Mouse (Mus musculus) c-Kit-positive CD71-positive TER-119-negative erythroid progenitor cells, embryonic 14.5 days (primary cell): Measurements from ENCODE around the gene Trappc13.
A peak's percentile ranks its signal among the peaks of the same experiment; 100 is the strongest.
"Not testable (repeated sequence)": the region's sequence is repeated elsewhere in the genome, so short reads cannot be mapped to it uniquely, and the experiment has no call there.

ENCODE experiments used
- DNase-seq: peaks from one replicate; pipeline ENCODE4 v3.0.0-alpha.2; 2013; ENCODE audit warnings: low read depth

Trappc13 gene

DNA sequence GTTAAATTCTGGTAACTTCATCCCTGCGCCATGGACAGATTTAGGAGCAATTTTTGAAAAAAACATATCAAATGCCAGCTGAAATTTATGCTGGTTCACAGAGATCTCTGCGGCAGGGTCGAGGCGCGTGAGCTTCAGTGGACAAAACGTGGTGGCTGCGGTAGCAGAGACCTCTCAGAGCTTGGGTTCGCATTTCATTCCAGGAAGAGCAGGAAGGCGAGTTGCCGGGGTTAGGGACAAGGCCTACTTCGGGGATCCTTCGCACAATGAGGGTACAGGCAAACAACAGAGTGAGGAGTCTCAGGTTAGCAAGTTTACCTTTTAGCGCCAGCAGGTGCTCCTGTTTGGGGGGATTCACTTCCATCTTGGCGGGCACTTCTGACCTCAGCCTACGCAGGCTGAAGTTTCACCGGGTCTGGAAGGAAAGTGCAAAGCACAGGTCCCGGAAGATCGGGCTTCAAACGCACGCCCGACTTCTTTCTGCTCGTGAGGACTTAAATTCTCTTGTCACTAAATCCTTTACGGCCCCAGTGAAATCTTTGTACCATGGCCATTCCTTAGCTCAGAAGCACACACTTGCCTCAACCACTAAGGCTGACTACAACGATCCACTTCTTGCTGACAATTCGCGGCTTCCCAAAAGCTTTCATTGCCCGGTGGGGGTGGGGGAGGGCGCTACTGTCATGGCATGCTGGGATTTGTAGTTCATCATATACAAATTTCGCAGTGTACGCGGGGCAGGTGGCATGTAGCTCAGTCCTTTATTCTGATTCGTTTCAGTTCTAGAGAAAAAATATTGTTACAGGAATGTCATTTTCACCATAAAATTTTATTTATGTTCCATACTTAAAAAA lies at the start of gene Trappc13:
TSS of gene Trappc13 (minus strand) at position 674 of the 854 bp plus-strand sequence.
- DNase-seq = peak; percentile 81

DNA sequence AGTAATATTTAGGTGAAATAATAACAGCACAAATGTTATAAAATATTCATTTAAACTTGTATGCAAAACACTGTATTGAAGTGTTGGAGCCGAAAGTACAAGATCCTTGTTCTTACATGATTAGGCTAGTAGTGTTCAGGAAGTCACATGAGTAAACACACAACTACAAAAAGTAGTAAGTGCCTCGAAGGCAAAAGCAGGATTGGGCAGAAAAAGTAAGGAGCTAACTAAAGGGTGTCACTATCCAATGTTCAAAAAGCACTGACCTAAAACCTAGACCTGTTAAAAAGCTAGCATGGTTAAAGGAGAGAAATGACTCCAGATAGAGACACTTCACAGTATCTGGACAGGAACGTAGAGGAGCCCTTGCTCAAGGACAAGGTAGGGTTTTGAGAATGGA lies 49.2 kb upstream of the Trappc13 start:
- DNase-seq = peak; percentile 16

DNA sequence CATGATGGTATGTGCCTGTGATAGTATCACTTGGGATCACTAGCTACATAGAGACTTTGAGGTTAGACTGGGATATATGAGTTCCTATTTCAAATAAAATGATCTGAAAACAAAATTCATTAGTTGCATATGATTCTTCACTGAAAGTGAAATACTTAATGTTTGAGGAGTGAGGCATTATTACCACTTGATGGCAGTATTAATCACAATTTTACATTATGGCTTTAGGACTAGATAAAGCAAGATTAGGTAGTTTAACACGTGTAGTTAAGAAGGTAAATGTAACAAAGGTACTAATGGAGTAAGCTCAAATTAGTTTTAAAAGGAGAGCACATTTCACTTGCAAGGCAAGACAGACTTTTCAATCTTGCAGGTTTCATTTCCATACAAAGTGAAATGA lies 26.0 kb upstream of the Trappc13 start:
- no peak for DNase-seq

DNA sequence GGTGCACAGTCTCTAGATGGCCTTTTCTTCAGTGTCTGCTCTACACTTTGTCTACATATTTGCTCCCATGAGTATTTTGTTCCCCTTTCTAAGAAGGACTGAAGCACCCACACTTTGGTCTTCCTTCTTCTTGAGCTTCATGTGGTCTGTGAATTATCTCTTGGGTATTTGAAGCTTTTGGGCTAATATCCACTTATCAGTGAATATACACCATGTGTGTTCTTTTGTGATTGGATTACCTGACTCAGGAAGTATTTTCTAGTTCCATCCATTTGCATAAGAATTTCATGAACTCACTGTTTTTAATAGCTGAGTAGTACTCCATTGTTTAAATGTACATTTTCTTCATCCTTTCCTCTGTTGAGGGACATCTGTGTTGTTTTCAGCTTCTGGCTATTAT lies 17.6 kb upstream of the Trappc13 start:
- not testable (repeated sequence) for DNase-seq

DNA sequence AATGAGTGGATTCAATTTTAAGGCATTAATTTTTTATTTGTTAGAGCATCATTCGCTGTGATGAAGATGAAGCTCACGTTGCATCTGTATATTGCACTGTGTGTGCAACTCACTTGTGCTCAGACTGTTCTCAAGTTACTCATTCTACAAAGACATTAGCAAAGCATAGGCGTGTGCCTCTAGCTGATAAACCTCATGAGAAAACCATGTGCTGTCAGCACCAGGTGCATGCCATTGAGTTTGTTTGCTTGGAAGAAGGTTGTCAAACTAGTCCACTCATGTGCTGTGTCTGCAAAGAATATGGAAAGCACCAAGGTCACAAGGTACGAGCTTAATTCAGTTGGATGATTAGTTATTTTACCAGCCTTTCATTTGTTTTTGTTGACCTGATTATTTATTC lies 9.1 kb upstream of the Trappc13 start:
- DNase-seq = no peak

DNA sequence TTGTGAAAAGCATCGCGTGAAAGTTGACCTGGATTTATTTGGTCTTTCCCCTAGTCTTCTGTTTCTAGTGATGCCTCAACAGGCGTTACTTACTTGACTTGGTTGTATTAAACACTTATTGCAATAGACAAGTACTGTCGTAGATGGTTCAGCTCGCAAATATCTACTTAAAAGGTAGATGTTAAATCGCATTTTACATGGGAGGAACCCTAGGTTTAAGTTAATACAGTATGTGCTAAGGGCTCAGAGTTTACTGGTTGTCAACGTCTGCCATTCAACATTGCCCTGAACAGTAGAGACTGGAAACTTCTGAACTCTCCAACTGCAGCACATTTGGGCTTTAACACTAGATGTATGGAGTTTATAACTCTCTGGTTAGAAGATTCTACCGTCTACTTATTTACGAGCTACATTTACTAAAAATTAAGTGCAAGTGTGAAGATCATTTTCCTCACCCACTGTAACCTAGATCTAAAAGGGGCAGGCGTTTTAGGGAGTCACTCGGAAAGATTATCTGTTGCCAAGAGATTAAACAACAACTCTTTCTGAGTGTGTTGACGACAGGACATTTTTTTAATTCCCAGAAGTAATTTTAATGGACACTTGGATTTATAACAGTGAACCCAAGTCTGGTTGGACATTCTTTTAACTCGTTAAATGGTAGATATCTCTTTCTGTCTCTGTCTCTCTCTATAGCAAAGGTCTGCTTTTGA lies 1.1 kb upstream of the Trappc13 start:
- peak; percentile 48 for DNase-seq

DNA sequence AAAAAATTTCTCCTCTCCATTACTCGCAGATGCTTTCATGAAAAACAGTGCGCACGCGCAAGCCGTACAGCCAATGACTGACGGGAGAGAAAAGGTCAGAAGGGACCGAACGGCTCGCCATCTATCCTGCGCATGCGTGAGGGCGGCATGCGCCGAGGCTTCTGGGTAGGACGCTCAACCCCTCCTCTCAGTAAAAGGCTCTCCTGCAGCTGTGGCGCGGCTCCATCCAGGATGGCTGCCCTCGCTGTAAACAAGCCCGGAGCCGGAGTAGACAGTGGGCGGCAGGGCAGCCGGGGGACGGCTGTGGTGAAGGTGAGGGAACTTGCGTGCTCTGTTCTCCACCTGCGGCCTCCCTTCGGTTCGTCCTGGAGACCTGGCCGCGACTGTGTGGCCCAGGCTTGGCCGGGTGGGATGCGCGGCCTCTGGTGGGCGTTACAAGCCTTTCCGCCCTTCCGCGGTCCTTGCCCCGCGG lies 417 bp upstream of the Trappc13 start, which contains the start of gene Trim23:
TSS of gene Trim23 (plus strand) at position 148 of the 472 bp plus-strand sequence.
- DNase-seq = peak; percentile 98

DNA sequence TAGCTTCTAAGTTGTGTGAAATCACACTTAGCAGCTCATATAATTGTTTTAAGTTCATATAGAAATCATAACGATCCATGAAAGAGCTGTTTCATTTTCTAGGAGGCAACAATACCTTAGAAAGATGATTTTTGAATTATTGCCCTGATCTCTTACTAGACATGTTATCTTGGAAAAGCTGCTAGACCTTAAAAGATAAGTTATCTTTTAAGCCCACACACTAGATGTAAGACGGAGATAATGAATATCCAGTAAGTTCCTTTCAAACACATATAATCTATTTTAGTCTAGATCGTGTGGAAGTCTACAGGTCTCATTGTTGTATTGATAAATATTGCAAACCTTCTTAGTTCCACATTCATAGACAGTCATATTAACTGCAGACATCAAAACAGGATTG lies 1.4 kb downstream of the Trappc13 start:
- no peak for DNase-seq

DNA sequence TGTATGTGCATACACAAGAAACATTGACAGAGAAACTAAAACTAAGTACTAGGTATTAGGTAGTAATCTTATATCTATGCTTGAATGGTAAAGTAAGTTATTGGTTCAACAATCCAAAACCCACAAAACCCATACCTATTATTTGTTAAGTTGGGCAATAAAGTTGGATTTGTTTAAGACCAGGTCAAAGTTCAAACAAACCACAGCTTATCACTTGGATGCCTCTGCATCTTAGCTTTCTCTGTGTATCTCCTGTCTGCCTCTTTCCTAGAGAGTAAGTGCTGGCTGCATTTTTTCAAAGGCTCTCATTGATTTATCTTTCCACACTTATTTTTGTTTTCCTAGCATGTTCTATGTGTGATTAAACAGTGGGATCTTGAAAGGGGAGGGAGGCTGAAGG lies 5.8 kb downstream of the Trappc13 start:
- no peak for DNase-seq

DNA sequence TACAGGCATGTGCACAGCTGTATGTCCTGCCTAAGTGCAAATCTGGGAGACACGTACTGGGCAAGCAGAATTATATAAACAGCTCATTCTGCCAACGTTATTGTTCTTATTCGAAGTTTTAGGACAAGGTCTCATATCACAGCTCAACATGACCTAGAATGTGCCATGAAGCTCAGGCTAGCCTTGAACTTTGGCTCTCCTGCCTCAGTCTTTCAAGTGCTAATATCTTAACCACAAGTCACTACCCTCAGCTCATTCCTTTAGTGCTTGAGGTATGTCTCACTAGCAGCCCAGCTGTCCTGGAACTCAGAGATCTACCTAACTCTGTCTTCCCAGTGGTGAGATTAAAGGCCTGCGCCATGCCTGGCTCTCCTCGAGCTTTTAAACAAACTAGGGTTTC lies 6.6 kb downstream of the Trappc13 start:
- no peak for DNase-seq

DNA sequence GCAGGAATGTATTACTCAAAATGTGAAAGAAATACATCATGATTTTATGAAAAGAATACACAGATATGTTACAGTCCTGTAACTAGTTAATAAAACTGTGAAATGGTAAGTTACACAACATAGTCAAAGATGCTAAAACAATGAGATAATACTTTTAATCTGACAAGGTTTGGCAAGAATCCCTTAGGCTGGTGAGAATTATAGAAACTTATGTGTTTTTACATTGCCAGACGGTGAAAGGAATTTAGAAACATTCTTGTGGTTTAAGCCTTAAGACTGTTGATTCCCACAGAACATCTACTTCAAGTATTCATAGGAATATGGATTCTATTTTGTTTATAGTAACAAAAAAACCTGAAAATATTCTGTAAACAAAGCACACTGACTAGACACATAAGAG lies 22.6 kb downstream of the Trappc13 start:
- DNase-seq = no peak

DNA sequence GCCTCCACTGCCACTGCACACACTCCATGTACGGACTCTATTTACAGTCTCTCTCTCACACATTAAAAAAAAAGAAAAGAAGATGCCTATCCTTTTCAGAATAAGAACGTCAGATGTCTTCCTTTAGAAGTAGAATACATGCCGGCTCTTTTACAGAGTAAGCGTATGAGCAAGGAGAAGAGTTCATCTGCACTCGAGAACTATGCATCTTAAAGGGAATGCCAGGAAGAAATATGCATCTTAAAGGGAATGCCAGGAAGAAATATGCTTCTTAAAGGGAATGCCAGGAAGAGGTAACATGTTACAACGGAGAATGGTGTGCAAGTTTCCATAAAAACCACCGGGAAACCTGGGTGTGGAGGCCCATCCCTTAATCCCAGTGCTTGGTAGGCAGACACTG lies 23.2 kb downstream of the Trappc13 start:
- DNase-seq = no peak

DNA sequence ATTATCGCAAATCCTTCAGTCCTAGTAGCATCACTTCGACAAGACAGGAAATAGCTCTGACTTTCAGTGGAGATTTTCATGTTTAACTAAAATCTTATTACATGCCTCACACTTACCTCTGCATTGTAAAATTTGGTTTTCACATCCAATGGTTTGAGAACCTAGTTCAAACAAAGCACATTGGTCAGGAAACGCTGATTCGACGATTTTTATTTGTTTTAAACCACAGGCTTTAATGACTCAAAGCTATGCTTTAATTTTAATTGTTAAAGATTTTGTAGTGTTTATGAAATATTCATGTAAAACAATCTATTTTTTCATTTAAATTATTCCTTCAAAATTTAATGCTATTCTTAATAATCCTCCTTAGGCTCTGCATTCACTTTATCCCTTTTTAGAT lies 24.1 kb downstream of the Trappc13 start:
- DNase-seq = no peak

DNA sequence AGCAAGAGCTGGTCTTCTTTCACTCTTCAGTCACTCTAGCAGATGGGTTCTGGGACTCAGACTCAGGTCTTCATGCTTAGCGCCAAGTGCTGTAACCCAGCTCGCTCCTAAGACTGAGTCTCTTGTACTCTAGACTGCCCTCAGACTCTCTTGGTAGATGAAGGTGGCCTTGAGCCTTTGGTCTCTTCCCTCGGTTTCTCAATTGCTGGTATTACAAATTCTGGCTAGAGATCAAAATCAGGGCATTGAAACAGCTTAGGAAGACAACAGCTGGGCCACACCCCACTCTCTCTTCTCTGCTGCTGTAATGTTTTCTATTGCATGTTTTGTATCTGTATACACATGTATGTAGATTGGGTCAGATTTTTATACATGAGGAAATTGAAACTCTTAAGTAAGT lies 32.6 kb downstream of the Trappc13 start:
- no peak for DNase-seq

DNA sequence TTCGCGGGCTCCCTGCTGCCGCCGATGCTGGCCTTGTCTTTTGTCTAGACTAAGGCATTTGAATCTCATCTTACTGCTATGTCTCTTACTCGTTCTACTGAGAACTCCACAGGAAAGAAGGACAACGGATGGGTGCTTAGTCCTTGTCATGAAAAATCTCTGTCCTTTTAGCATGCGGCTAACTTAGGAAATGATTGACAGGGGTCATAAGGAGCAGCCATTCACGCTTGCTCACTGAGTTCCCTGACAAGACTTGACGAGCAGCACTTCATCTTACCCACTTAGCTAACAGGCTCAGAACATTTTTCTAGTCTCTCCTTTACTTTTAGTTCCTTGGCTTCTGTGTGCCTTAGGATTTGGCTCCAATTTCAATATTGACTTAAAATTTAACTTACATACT lies 33.4 kb downstream of the Trappc13 start:
- DNase-seq = no peak

DNA sequence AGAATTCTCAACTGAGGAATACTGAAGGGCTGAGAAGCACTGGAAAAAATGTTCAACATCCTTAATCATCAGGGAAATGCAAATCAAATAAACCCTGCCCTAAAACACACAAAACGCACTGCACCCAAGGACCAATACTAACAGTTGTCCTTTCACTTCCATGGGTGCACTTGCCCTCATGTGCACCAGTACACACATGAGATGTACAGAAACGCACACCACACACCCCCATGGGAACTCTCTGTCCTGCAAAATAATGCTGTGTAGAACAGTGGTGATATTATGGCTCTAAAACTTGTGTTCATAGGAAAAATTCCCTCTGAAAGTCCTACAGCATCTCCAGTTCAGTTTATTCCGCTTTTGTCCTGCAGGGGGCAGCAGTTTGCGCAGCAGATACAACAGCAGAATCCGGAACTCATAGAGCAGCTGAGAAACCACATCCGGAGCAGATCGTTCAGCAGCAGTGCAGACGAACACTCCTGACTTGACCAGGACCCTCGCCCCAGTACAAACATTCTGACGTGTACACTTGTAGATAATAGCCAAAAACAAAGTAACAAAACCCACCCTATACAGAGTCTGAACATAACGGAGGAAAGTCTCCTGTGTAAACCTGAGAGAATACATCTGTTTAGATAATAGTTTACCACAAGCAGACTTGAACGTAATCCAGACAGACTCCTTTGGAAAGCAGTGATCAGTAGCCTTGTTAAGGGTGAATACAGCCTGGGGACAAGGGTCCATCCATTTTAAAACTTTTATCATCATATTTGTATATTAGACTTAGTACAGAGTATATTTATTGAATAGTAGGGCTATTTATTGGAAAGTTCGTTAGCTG lies 38.7 kb downstream of the Trappc13 start:
- peak; percentile 71 for DNase-seq

DNA sequence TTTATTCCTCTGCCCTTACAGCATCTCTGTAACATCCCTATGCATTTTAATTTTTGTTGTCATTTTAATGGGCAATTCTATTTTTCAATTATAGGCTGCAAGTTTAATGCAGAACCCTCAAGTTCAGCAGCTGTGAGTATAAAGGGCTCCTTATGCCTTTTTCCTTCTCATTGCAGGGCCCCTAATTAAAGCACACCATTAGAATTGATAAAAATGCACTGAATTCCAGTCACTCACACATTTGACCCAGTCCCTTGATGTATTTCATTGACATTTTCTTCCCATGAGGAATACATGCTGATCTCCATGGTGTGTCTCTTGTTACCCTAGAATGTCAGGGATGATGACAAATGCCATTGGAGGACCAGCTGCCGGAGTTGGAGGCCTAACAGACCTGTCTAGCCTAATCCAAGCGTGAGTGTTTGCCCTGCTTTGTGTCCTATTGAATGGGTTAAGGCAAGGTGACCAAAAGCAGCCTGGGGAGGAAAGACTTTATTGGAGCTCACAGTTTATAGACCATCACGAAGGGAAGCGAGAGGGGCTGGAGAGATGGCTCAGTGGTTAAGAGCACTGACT lies 43.7 kb downstream of the Trappc13 start:
- no peak for DNase-seq

DNA sequence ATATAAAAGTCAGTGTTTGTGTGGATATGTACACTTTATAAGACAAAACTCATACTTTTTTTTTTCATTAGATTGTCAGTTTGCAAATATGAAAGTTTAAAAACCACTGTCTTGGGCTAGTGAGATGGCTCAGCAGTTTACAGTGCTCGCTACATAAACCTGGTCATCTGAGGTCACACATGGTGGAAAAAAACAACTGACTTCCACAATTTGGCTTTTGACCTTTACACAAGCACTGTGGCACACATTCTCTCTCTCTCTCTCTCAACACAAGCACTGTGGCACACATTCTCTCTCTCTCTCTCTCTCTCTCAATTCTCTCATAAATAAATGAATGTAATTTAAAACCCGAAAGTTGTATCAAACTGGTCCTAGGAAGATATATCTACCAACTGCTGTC lies 45.7 kb downstream of the Trappc13 start:
- no peak for DNase-seq

DNA sequence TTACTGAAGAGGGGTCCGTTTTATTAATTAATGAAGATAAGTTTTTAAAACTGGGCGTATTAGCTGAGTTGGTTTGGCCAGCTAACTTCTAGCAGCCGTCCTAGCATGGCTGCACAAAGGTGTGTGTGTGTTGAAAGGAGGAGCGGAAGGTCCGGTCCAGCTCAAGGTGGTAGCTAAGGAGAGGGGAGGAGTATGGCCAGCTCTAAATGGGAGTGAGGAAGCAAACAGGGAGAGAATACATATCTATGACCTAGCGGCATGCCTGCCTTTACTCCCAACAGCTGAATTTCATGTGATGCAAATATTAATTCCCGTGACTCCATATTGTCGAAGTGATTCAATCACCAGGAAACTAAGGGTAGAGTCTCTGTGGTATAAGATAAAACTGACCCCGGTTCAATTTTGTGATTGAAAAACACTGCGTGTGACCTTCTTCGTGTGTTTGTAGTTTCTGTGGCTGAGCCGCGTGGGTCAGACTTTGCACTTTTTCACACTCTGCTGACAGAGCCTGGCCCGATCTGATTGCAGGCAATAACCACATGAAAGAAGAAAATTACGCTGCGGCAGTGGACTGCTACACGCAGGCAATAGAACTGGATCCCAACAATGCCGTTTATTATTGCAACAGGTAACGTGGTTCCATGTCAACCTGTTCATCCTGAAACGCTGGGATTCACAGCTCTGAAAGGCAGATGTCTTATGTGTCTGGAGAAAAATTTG lies 54.4 kb downstream of the Trappc13 start:
- no peak for DNase-seq

DNA sequence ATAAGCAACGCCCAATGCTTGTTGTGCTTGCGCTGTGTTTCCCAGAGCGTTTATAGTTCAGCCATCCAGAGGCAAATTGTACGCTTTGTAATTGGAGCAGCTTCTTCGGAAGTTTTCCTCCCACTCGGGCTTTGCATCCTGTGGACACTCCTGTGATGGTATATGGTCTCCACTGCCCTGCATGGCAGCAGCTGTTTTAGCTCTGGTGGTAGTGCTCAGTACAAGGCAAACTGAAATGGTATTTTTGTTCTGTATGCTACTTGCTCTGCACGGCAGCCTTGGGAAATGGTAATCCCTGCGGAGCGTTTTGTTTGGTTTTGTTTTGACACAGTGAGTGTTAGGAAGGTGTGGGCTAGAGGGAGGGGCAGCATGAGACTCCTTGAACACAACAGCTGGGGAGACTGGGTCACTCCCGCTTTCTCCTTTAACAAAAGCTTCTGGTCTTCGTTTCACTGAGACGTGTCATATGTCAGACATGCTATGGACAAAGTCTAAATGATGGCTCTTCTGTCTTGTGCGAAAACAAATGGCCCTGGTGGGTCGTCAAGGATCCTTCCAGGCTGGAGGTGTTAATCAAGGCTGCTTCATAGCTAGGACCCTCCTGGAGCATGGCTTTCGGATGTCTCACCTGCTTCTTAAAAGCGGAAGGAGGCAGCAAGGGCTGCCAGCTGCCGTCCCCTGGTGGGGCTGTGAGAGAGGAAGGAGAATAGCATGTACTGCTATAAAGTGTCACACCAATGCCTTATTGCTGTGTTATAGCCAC lies 56.0 kb downstream of the Trappc13 start:
- DNase-seq = no peak

DNA sequence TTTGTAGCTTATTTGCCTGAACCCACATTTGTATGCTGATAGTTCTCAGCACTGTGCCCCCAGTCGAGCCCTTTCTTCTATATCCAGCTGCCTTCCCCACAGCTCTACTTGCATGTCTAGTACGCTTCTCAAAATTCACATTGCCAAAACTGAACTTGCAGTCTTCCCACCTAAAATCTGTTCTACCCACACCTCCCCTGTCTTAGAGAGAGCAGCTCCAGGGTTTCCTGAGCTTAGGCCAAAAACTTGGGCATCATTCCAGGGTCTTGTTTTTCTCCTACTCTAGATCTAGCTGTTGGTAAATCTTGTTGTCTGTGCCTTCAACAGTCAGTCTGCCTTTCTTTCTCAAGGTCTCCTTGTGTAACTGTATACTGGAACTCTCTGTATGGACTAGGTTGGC lies 63.4 kb downstream of the Trappc13 start:
- no peak for DNase-seq
